Mouse (Mus musculus) stomach, postnatal 0 days (tissue): Measurements from ENCODE around the gene Ildr2. TPM values are rescaled to one million over a fixed set of nuclear protein-coding genes. Genes with fewer than 3 reads are reported as not detected.

Source experiments
- ATAC-seq: fragments of 200-750 bp; cut with Nextera tagmentation; 2 replicates; pipeline ENCODE4 v1.8.0; 2017; ENCODE audit not compliant: low FRiP score, low TSS enrichment
- DNase-seq: peaks from one replicate; pipeline ENCODE4 v3.0.0-alpha.2; 2016; ENCODE audit warnings: low spot score
- H3K27ac ChIP-seq: fragments of 300-500 bp; sonication (generic); replicated peaks from 2 replicates; pipeline ENCODE4 v1.5.1; 2014; ENCODE audit warnings: mild to moderate bottlenecking, control low read depth
- H3K27me3 ChIP-seq: fragments of 300-500 bp; sonication (generic); 2 replicates; pipeline ENCODE4 v1.6.1; 2014; ENCODE audit warnings: low read length; ENCODE audit not compliant: control insufficient read depth, insufficient read depth
- H3K36me3 ChIP-seq: fragments of 300-500 bp; sonication (generic); 2 replicates; pipeline ENCODE4 v1.6.1; 2014; ENCODE audit warnings: low read length, mixed read lengths; ENCODE audit not compliant: control insufficient read depth, insufficient read depth
- H3K4me1 ChIP-seq: fragments of 300-500 bp; sonication (generic); replicated peaks from 2 replicates; pipeline ENCODE4 v1.6.1; 2014; ENCODE audit warnings: antibody characterized with exemption; ENCODE audit not compliant: control insufficient read depth, insufficient read depth
- H3K4me2 ChIP-seq: fragments of 300-500 bp; sonication (generic); replicated peaks from 2 replicates; pipeline ENCODE4 v1.6.1; 2014; ENCODE audit warnings: low read depth, mild to moderate bottlenecking, control low read depth, moderate library complexity
- H3K4me3 ChIP-seq: fragments of 300-500 bp; sonication (generic); 2 replicates; pipeline ENCODE4 v1.5.1; 2014; ENCODE audit warnings: low read depth, low read length, control low read depth
- H3K9ac ChIP-seq: fragments of 300-500 bp; sonication (generic); 2 replicates; pipeline ENCODE4 v1.6.1; 2014; ENCODE audit warnings: mild to moderate bottlenecking, low read length, control low read depth, mixed read lengths
- H3K9me3 ChIP-seq: fragments of 300-500 bp; sonication (generic); 2 replicates; pipeline ENCODE4 v1.6.1; 2016; ENCODE audit warnings: low read length; ENCODE audit not compliant: control insufficient read depth
- CTCF ChIP-seq: IDR thresholded peaks from 2 replicates; pipeline ENCODE4 v1.5.1; 2016; ENCODE audit warnings: antibody characterized with exemption, low read depth, mild to moderate bottlenecking, moderate library complexity
- EP300 ChIP-seq: optimal IDR thresholded peaks from 2 replicates; pipeline ENCODE3; 2016; ENCODE audit warnings: antibody characterized with exemption
- WGBS: fragments of 180-500 bp; shearing (Covaris S2); extraction: QIAGEN DNeasy Blood & Tissue Kit; methylation state at CpG from one replicate; pipeline ENCODE4 v1.1.7; 2014; 5-methylcytosine and 5-hydroxymethylcytosine counted together
- polyA plus RNA-seq: library from polyadenylated mRNA; unstranded; fragments of >200 nt; fragmentation: Nextera tagmentation; extraction: Ambion mirVana; gene quantifications from 2 replicates; pipeline ENCODE4 v1.2.1, GENCODE M21; 2015

The Ildr2 gene
- polyA plus RNA-seq, 1 experiment from 2014 or later: 0.64 TPM

DNA sequence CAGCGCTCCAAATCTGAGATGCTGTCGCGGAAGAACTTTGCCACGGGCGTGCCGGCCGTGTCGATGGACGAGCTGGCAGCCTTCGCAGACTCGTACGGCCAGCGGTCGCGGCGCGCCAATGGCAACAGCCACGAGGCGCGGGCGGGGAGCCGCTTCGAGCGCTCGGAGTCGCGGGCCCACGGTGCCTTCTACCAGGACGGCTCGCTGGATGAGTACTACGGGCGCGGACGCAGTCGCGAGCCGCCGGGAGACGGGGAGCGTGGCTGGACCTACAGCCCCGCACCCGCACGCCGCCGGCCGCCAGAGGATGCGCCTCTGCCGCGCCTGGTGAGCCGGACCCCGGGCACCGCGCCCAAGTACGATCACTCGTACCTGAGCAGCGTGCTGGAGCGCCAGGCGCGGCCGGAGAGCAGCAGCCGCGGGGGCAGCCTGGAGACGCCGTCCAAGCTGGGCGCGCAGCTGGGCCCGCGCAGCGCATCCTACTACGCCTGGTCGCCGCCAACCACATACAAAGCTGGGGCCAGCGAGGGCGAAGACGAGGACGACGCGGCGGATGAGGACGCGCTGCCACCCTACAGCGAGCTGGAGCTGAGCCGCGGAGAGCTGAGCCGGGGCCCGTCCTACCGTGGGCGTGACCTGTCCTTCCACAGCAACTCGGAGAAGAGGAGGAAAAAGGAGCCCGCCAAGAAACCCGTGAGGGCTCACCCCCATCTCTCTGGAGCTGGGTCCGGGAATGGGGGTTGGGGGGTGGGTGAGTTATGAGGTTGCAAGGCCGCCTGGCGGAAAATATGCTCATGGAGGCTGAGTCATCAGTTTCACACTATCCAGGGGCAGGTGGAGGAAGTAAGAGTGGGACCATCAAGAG, 55.1 kb downstream of the Ildr2 start:
- peaks cover 4% of the 10 kb centered on the region; the same call in 1 of the 2 replicates for H3K27me3 ChIP-seq
- no peaks in the 10 kb centered on the region for H3K4me1 ChIP-seq
- no peak overlapping the region for H3K9ac ChIP-seq
- DNase-seq (peak; percentile 33), ATAC-seq (peak; percentile 54)
- H3K36me3 ChIP-seq: no peaks in the 10 kb centered on the region
- H3K9me3 ChIP-seq: no peaks in the 10 kb centered on the region
- peak overlapping the region; percentile 44 for H3K4me3 ChIP-seq
- TF ChIP-seq CTCF (no peak), EP300 (no peak)
- no peak overlapping the region for H3K27ac ChIP-seq
- peak overlapping the region; percentile 77 for H3K4me2 ChIP-seq
- under 1% methylated on average over 94 of the region's 94 CpGs for WGBS

DNA sequence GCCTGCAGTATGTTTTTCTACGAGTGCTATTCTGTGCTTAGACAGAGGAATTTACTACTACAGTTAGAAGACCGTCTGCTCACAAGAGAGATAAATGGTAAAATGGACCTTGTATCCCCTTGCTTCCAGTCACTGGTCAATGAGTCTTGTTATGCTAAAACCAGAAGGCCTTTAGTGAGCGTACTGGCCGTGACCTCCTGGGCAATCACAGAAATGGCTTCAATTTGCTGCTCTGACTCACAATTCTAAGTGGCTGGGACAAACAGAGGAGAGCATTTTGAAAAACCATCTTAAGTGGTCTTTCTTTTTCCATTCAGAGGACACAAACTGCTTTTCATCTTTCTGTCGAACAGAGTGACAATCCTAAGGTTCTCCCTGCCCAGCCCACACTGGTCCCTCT, 57.2 kb downstream of the Ildr2 start:
- TF ChIP-seq EP300 (no peak), CTCF (no peak)
- Histone ChIP-seq H3K27ac (no peak overlapping the region), H3K4me3 (no peak overlapping the region), H3K27me3 (peaks cover 4% of the 10 kb centered on the region; the same call in 1 of the 2 replicates), H3K4me1 (no peaks in the 10 kb centered on the region), H3K9ac (no peak overlapping the region), H3K9me3 (no peaks in the 10 kb centered on the region), H3K4me2 (no peak overlapping the region), H3K36me3 (no peaks in the 10 kb centered on the region)
- WGBS: 74% methylated on average over 5 of the region's 5 CpGs
- no peak for DNase-seq
- no peak for ATAC-seq

DNA sequence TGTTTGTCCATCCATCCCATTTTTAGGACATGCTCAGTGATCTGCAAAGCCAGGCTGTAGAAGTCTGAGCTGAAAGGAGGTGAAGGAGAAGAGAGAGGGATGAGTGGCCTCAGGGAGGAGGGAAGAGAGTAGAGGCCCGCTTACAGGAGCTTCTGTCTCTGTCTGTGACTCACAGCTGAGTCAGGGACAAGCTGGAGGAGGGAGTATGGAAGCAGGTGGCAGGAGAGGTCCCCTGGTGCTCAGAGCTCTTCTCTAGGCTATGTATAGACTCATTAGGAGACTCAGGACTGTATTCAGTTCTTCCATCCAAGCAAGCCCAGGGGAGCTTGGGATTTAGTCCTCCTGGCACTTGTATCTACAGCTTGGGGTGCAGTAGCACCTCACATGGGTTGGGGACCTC, 59.7 kb downstream of the Ildr2 start:
- no peak overlapping the region for H3K4me2 ChIP-seq
- 64% methylated on average over 1 of the region's 1 CpGs for WGBS
- no peak for ATAC-seq
- H3K4me1 ChIP-seq: no peaks in the 10 kb centered on the region
- peaks cover 2% of the 10 kb centered on the region; the same call in 1 of the 2 replicates for H3K27me3 ChIP-seq
- H3K9me3 ChIP-seq: no peaks in the 10 kb centered on the region
- H3K9ac ChIP-seq: no peak overlapping the region
- DNase-seq: no peak
- no peaks in the 10 kb centered on the region for H3K36me3 ChIP-seq
- H3K27ac ChIP-seq: no peak overlapping the region
- no peak overlapping the region for H3K4me3 ChIP-seq
- TF ChIP-seq EP300 (no peak), CTCF (no peak)

DNA sequence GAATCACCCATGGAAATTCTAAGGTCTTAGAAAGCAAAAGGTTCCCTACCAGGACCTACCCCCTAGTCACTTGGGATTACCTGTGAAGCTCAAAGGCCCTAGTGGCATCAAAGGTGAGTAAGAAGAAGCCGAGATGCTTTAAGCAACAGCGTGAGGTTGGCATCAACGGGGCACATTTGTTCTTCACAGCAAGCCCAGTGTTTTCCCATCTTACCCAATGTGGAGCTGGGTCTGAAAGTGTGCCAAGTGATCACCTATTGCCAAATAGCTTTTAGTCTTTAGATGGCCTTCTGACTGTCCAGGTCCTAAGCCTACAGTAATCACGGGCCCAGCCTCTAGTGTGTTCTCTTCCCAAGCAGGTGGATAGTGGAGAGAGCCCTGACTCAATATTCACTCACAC, 61.8 kb downstream of the Ildr2 start:
- H3K9ac ChIP-seq: no peak overlapping the region
- H3K27me3 ChIP-seq: no peaks in the 10 kb centered on the region
- DNase-seq: no peak
- TF ChIP-seq CTCF (no peak), EP300 (no peak)
- H3K36me3 ChIP-seq: no peaks in the 10 kb centered on the region
- H3K4me2 ChIP-seq: no peak overlapping the region
- 82% methylated on average over 4 of the region's 4 CpGs for WGBS
- no peaks in the 10 kb centered on the region for H3K4me1 ChIP-seq
- no peak overlapping the region for H3K4me3 ChIP-seq
- H3K9me3 ChIP-seq: no peaks in the 10 kb centered on the region
- H3K27ac ChIP-seq: no peak overlapping the region
- ATAC-seq: no peak

DNA sequence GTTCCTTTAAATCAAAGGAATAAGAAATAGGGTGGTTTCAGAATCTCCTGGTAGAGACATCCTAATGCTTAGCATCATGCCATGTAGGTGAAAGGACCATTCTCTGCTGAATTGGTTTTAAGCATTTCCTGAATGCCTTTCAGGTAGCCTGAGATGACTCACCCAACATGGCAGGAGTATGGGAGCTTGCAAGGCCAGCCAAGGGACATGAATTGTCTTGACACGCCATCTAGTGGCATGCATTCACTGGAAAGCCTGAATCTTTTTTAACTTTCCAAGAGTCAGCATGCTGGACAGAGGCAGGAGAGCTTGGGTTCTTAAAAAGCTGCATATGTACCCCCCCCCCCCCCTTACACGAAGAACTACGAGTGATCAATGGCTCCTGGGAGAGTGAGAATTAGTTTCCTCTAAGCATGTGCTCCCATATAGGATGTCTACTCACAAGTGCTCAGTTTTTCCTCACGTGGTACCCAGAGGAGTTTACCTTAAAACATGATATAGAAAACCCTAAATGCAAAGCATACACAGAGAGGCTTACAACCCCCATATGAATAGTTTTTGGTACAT, 65.3 kb downstream of the Ildr2 start:
- no peaks in the 10 kb centered on the region for H3K27me3 ChIP-seq
- TF ChIP-seq EP300 (no peak), CTCF (peak; percentile 81)
- H3K36me3 ChIP-seq: no peaks in the 10 kb centered on the region
- no peaks in the 10 kb centered on the region for H3K9me3 ChIP-seq
- ATAC-seq: no peak
- no peak overlapping the region for H3K4me2 ChIP-seq
- H3K9ac ChIP-seq: no peak overlapping the region
- peak; percentile 62 for DNase-seq
- no peak overlapping the region for H3K4me3 ChIP-seq
- no peaks in the 10 kb centered on the region for H3K4me1 ChIP-seq
- WGBS: 11% methylated on average over 4 of the region's 4 CpGs
- H3K27ac ChIP-seq: no peak overlapping the region

DNA sequence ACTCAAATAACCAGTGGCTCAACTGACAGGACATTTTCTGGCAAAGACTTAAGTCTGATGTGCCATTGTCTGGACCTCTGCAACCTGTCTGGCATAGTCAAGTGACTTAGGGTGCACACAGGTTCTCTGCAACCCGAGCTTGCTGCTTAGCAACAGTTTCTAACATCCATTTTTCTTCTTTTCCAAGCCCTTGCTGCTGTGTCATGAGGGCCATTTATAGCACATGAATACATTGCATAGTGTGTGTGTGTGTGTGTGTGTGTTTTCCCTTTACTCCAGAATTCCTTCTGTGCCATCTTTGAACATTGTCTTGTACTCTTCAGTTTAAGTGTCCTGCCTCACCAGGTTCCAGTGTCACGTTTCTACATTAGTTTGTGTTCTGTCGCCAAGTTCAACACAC, 72.5 kb downstream of the Ildr2 start:
- no peak overlapping the region for H3K4me3 ChIP-seq
- H3K27me3 ChIP-seq: no peaks in the 10 kb centered on the region
- no peak overlapping the region for H3K9ac ChIP-seq
- H3K9me3 ChIP-seq: no peaks in the 10 kb centered on the region
- H3K4me1 ChIP-seq: no peaks in the 10 kb centered on the region
- ATAC-seq (no peak), DNase-seq (no peak)
- H3K27ac ChIP-seq: no peak overlapping the region
- TF ChIP-seq CTCF (no peak), EP300 (no peak)
- WGBS: 73% methylated on average over 3 of the region's 3 CpGs
- no peaks in the 10 kb centered on the region for H3K36me3 ChIP-seq
- no peak overlapping the region for H3K4me2 ChIP-seq
